Mouse (Mus musculus) thymus, postnatal 4 days (tissue): Measurements from ENCODE around the gene Grk6.

Experiments used
- DNase-seq: peaks from one replicate; pipeline ENCODE4 v3.0.0; 2021

The Grk6 gene

DNA sequence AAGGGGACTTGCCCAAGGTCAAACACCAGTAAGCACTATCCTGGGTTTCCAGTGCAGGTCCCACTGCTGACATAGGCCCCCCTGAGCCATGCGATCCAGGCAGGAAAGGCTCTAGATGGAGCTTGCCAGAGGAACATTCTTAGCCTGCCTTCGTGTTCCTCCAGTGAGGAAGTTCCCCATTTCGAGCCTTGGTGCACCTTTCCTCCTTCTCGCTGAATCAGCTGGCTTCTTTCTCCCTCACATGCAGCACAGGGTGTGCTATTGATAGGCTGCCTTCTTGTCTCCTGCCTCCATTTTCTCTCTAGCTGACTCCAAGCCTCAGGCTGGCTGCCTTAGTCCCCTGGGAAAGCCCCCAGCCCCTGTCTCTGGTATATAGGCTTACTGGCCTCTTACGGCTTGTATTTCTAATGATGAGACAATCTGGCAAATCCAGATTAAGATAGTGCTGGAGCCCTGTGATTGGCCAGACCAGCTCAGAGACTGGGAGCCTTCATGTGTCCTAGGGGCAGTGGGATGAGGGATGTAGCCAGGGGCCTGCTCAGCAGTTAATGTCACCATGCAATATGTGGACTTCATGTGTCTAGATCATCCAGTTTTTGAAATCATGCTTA, 21.1 kb downstream of the Grk6 start:
- DNase-seq, result peak; percentile 21

DNA sequence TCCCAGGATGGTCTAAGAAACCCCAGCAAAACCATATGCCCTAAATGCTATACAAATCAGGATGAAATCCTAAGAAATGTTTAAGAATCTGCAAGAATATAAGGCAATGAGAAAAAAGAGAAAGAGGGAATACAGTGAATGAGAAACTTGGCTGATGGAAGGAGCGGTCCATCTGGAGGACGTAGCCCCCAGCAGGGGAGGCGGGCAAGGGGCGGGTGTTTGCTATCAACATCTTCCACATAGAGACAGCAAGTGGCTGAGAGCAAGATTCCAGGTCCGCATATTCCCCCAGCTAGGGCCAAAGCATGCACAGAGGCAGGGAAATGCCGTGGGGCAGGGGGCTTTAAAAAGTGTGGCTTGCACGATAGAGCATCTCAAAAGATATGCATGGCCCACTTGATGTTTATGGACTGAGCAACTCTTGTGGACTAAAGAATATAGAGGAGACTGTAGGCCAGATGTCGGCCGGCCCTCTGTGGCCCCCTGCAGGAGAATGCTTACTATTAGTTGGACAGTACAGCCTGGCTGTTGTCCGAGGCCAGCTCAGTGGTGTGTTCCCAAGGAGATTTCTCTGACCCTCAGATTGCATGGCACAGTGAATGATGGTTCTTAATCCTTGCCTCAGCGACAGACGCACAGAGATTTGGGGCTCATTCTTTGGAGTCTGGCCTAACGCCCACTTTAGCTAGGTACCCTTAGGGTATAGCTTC, 24.1 kb downstream of the Grk6 start:
- DNase-seq, result peak; percentile 29

GRCm38 (mm10) chr13:55470372-55470771, 25.5 kb downstream of the Grk6 start:
- DNase-seq, result peak; percentile 28

DNA sequence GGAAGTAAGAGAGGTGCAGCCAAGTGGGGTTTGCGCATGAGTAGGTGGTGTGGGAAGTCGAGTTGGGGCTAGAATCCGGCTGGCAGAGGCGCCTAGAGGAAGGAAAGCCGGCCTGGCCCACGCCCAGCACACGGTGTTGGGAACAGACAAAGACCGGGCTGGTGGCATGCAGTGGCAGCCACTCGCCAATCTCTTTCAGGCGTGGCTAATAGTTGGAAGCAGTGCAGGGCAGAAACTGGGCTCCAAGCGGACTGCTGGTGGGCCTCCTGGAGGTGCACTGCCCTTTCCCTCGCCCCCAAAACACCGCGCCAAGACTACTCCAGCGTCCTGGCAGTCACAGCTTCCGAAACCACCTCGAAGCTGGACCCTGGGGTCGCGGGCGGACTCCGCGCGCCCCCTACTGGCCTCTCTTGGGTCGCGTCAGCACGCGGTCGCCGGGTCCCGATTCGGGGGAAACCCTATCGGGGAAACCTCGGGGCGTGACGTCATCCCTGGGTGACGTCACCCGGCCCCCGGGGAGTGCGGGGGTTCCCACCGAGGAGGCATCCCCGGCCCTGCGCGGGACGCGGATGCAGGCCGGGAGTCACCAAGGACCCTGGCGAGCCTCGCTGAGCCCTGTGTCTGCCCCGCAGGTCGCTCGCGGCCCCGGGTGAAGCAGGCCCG, 26.4 kb downstream of the Grk6 start:
- peak; percentile 91 for DNase-seq

DNA sequence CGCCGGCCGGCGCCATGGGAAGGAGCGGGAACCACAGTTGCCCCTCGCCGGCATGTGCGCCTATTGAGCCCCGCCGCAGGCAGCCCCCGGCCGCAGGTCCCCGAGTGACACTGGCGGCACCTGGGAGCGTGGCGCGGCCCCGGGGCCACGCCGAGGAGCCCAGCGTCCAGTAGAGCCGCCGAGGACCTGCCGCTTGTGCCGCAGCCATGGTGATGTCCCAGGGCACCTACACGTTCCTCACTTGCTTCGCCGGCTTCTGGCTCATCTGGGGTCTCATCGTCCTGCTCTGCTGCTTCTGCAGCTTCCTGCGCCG, 26.9 kb downstream of the Grk6 start:
- DNase-seq, result no peak

- peak; percentile 68 for DNase-seq
These were observed 27.5 kb downstream of the Grk6 start for GRCm38 (mm10) chr13:55472132-55473022.

DNA sequence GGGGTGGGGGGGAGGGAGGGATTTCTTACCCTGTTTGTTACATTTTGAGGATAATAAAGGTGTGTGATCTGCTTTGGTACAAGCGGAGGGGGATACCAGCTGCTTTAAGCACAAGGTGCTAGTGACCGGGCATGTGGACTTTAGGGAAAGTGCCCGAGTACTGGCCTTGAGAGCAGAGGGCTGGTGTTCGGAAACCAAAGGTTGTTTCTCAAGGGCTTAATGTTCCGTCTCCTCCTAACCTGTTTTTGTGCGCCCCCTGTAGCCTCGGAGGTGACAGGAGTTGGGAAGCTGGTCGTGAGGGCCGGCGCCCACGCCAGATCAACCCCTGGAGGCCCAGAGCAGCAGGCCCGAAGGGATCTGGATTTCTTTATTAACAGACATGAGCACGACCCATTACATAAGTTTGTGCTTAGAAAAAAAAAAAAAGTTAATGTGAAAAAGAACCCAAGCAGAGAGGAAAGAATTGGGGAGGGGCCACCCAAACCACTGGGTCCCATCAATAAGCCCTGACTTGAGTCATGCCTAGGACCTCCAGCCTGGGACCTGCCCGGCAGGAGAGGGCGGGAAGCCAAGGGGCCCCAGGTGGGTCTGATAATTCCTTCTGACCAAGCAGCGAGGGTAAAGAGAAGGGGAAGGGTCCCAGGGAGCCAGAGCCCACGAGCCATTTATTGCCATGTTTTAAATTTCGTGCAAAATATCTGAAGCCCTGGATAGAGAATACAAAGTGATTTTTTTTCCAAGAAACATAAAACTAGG, 28.4 kb downstream of the Grk6 start:
- DNase-seq, result peak; percentile 72

GRCm38 (mm10) chr13:55473961-55474360, 29.1 kb downstream of the Grk6 start:
- DNase-seq, result no peak

GRCm38 (mm10) chr13:55474621-55475069, 29.8 kb downstream of the Grk6 start:
- no peak for DNase-seq

- no peak for DNase-seq
These were observed 30.9 kb downstream of the Grk6 start for GRCm38 (mm10) chr13:55475750-55476149.

GRCm38 (mm10) chr13:55476256-55476655, 31.4 kb downstream of the Grk6 start:
- no peak for DNase-seq

DNA sequence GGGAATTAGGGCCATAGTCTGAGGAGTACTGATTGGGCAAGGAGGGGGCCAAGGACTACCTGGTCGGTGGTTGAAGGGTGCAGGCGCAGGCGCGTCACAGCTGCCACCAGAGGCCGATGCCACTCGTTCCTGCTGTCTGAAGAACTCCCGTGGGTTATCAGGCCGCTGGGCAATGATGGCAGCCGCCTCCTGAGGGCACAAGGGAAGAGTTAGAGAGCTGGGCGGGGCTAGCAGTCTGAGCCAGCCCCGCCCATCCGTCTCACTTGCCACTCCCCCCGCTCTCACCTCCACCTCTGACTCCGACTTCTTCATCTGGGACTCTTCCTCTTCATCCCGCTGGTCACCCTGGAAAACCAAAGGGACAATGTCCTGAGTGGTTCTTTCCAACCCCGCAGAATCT, 32.6 kb downstream of the Grk6 start:
- DNase-seq, result no peak

DNA sequence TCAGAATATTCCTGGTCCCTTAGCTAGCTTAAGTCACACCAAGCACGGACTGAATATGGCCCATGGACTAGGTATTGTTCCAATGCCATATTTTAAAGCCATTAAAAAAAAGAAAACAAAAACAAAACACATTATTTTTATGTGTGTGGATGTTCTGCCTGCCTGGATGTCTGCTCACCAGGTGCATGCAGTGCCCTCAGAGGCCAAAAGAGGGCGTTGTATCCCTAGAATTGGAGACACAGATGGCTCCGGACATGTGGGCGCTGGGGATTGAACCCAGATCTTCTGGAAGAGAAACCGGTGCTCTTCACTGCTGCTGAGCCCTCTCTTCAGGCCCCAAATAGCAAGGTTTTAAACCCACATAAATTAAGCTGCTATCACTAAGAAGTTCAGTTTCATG, 33.2 kb downstream of the Grk6 start:
- peak; percentile 61 for DNase-seq

- no peak for DNase-seq
These were observed 34.1 kb downstream of the Grk6 start for GRCm38 (mm10) chr13:55479008-55479407.

GRCm38 (mm10) chr13:55479929-55480328, 35.1 kb downstream of the Grk6 start:
- no peak for DNase-seq

GRCm38 (mm10) chr13:55482542-55482941, 37.7 kb downstream of the Grk6 start:
- DNase-seq, result no peak

DNA sequence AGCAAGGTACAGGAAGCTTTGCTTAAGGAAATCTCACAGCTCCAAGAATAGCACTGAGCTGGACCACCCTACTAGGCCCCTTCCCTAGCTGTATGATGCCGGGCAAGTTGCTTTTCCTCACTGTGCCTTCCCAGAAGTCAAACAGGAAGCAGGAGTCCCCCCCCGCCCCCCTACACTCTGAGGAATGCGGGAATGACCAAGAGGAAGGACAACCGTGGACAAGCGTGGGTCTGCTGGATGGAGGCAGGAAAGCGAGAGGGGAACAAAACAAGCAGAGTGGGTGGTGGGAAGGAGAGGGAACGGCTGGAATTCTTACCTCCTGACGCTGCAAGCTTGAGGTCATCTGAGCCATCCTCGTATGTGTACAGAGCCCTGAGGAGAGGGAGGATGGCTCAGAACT, 38.2 kb downstream of the Grk6 start:
- DNase-seq, result no peak

DNA sequence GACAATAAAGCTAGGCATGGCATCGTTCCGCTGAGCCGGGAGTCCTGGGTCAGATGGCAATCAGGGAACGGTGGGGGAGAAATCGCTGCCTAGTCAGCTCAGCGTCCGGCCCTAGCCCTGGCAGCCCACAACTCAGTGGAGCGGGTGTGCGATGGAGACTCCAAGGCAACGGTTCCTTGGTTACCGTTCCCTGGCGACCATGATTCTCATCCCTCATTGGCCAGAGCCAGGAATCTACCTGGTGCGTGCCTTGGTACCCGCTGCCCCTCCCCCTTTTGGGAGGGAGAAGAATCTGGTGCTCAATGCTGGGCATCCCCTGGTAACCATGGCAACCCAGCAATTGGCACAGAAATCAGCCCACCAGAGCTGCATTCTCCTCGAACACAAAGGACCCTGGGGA, 38.7 kb downstream of the Grk6 start:
- DNase-seq, result no peak

- DNase-seq, result peak; percentile 42
These were observed 39.7 kb downstream of the Grk6 start for GRCm38 (mm10) chr13:55484520-55485088.

DNA sequence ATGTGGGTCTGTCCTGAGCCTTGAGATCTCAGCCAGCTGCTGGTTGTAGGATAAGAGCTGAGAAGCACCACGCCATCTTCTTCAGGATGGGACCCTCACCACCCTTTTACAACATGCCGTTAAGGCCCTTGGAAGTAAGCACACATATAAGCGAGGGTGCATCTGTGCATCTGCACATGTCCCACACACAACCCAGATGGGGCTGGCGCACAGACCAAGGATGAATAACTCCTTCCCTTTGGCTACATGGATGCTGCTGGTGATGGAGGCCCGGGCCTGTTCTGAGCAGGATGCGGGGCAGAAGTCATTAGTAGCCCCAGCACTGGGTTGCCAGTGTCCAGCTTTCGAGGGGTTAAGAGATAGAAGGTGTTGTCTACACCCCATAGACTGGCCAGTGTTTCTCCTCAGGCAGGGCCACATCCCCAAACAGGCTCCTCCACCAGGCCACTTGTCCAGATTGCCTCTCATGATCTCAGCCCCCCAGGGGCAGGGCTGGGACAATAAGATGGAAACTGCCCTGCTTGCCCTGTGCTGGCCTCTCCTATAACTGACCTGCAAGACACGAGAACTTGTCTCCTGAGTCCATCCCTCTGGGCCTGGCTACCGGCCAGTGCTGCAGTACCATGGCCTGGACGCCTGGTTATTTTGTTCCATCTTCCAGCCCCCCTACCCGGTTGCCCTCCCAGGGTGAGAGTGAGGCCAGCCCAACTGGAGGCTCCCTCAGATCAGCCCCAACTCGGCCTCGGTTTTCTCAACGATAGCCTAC, 41.3 kb downstream of the Grk6 start:
- DNase-seq, result no peak

- peak; percentile 53 for DNase-seq
These were observed 42.2 kb downstream of the Grk6 start for GRCm38 (mm10) chr13:55486916-55487577.
